Mouse (Mus musculus) cortical plate, adult 2 months (tissue): Measurements from ENCODE around the gene Smad3.

Experiments
- CTCF ChIP-seq: fragments of 200-500 bp; IDR thresholded peaks from 2 replicates; pipeline ENCODE4 v1.5.1; 2011; ENCODE audit warnings: mild to moderate bottlenecking, control low read depth, low read length; ENCODE audit not compliant: insufficient read depth; ENCODE audit errors: extremely low read depth
- POLR2A ChIP-seq: fragments of 200-500 bp; IDR thresholded peaks from 2 replicates; pipeline ENCODE4 v1.6.1; 2011; ENCODE audit warnings: mild to moderate bottlenecking, low read length, control low read depth; ENCODE audit not compliant: insufficient read depth; ENCODE audit errors: extremely low read depth

GRCm38 (mm10) chr9:63658436-63658835, 99.4 kb downstream of the Smad3 start:
- TF ChIP-seq CTCF: no peak
- no peak for TF ChIP-seq POLR2A
